Mouse (Mus musculus) embryonic facial prominence, embryonic 11.5 days (tissue): ENCODE data around the gene Hectd4. TPM values are rescaled to one million over a fixed set of nuclear protein-coding genes. Genes with fewer than 3 reads are reported as not detected.
"Not testable (repeated sequence)": the region's sequence is repeated elsewhere in the genome, so short reads cannot be mapped to it uniquely, and the experiment has no call there.

ENCODE experiments used
- ATAC-seq: fragments of 200-750 bp; cut with Nextera tagmentation; replicated peaks from 2 replicates; pipeline ENCODE4 v1.8.0; 2017; ENCODE audit warnings: low read depth; ENCODE audit not compliant: insufficient number of reproducible peaks, low FRiP score, low TSS enrichment
- DNase-seq: peaks from one replicate; pipeline ENCODE4 v3.0.0-alpha.2; 2015; ENCODE audit warnings: low spot score
- H3K27ac ChIP-seq: fragments of 300-500 bp; sonication (generic); replicated peaks from 2 replicates; pipeline ENCODE4 v1.5.1; 2014; ENCODE audit warnings: mild to moderate bottlenecking, low read depth, low read length, control low read depth
- H3K27me3 ChIP-seq: fragments of 300-500 bp; sonication (generic); 2 replicates; pipeline ENCODE4 v1.6.1; 2014; ENCODE audit warnings: mild to moderate bottlenecking, low read length, moderate library complexity, mixed read lengths; ENCODE audit not compliant: control insufficient read depth, insufficient read depth
- H3K36me3 ChIP-seq: fragments of 300-500 bp; sonication (generic); replicated peaks from 2 replicates; pipeline ENCODE4 v1.6.1; 2014; ENCODE audit warnings: low read depth, mild to moderate bottlenecking, low read length, moderate library complexity, mixed read lengths; ENCODE audit not compliant: control insufficient read depth, insufficient read depth
- H3K4me1 ChIP-seq: fragments of 300-500 bp; sonication (generic); 2 replicates; pipeline ENCODE4 v1.6.1; 2014; ENCODE audit warnings: low read length, mixed read lengths; ENCODE audit not compliant: control insufficient read depth, insufficient read depth
- H3K4me2 ChIP-seq: fragments of 300-500 bp; sonication (generic); 2 replicates; pipeline ENCODE4 v1.6.1; 2014; ENCODE audit warnings: low read depth, mild to moderate bottlenecking, control low read depth, low read length, moderate library complexity
- H3K4me3 ChIP-seq: fragments of 300-500 bp; sonication (generic); 2 replicates; pipeline ENCODE4 v1.5.1; 2014; ENCODE audit warnings: low read depth, low read length, control low read depth
- H3K9ac ChIP-seq: fragments of 300-500 bp; sonication (generic); replicated peaks from 2 replicates; pipeline ENCODE4 v1.6.1; 2014; ENCODE audit warnings: mild to moderate bottlenecking, control low read depth, low read length
- H3K9me3 ChIP-seq: fragments of 300-500 bp; sonication (generic); replicated peaks from 2 replicates; pipeline ENCODE4 v1.6.1; 2016; ENCODE audit warnings: mild to moderate bottlenecking, low read length, inconsistent platforms, mixed read lengths; ENCODE audit not compliant: control insufficient read depth
- WGBS: fragments of 180-500 bp; shearing (Covaris S2); extraction: QIAGEN DNeasy Blood & Tissue Kit; methylation state at CpG from one replicate; pipeline ENCODE4 v1.1.7; 2014; 5-methylcytosine and 5-hydroxymethylcytosine counted together
- polyA plus RNA-seq: library from polyadenylated mRNA; unstranded; fragments of >200 nt; fragmentation: Nextera tagmentation; extraction: Ambion mirVana; gene quantifications from 2 replicates; pipeline ENCODE4 v1.2.1, GENCODE M21; 2014

Hectd4 gene
- polyA plus RNA-seq, 1 experiment from 2014 or later: 5.7 TPM

DNA sequence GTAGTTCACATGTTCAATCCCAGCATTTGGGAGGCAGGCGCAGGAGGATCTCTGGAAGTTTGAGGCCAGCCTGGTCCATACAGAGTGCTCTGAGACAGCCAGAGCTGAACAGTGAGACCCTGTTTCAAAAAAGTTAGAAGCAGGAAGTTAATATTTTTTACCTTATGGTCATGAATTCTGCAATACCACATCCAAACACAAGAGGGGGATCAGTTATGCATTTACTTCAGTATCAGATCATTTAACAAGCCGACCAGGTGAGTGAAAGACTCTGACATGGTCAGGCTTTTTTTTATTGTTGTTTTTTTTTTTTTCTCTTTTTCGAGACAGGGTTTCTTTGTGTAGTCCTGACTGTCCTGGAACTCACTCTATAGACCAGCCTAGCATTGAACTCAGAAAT, 18.3 kb upstream of the Hectd4 start:
- H3K27me3 ChIP-seq: no peaks in the 10 kb centered on the region
- peaks cover 4% of the 10 kb centered on the region for H3K4me1 ChIP-seq
- ATAC-seq (no peak), DNase-seq (peak; percentile 80)
- no peak overlapping the region for H3K4me3 ChIP-seq
- H3K36me3 ChIP-seq: peaks cover 8% of the 10 kb centered on the region; the same call in 1 of the 2 replicates
- no peak overlapping the region for H3K27ac ChIP-seq
- no peaks in the 10 kb centered on the region for H3K9me3 ChIP-seq
- no peak overlapping the region for H3K4me2 ChIP-seq
- no peak overlapping the region for H3K9ac ChIP-seq
- WGBS: 46% methylated on average over 3 of the region's 3 CpGs

DNA sequence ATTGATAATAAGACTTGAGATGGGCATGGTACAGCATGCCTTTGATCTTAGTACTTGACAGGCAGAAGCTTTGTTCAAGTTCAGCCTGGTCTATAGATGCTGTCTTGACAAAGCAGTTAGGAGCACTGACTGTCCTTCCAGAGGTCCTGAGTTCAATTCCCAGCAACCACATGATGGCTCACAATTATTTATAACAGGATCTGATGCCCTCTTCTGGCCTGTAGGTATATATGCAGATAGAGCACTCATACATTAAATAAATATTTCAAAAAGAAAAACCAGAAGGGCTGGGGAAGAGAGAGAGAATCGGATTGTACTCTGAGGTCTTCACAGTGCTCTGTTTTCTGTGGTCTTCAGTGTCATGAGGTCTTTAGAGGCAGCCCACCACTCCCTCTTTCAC, 17.6 kb upstream of the Hectd4 start:
- WGBS: 89% methylated on average over 1 of the region's 1 CpGs
- Histone ChIP-seq H3K4me2 (no peak overlapping the region), H3K9ac (no peak overlapping the region), H3K36me3 (peaks cover 13% of the 10 kb centered on the region; the same call in 1 of the 2 replicates), H3K27ac (no peak overlapping the region), H3K4me3 (no peak overlapping the region), H3K9me3 (no peaks in the 10 kb centered on the region), H3K27me3 (no peaks in the 10 kb centered on the region), H3K4me1 (peaks cover 4% of the 10 kb centered on the region)
- DNase-seq (no peak), ATAC-seq (no peak)

DNA sequence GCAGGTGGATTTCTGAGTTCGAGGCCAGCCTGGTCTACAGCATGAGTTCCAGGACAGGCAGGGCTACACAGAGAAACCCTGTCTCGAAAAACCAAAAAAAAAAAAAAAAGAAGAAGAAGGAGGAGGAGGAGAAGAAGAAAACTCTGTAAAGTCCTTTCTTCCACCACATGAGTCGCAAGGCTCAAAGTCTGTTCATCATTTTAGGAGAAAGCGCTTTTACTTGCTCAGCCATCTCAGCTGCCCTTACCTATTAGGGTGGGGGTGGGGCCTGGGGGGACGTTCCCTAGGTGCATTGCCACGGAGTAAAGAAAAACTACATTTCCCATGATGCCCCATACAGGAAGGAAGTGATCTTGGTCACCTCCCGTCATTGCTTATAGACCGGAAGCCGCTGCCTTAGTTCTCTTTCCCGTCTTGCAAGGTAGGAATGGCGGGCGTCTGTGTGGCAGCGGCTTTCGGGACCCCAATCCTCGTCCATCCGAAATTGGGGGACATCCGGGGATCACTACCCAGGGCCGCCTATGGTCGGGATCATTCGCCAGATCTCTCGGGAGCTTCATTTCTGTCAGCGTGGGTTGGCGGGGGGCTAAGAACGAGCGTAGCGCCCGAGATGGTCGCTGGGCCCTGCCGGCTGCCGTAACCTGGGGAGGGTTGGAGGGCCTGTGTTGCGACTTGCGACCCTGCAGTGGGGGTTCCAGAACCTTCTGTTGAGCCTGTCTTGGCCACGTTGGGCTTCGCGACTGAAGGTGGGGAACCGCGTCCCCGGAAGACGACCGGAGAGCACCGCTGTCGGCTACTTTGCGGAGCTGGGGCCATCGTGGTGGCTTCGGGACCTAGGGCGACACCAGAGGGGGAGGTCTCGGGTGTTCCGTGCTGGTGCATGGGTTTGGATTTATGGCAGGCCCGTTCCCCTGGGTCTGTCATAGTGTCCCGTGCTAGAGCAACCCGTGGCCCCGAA, 15.6 kb upstream of the Hectd4 start, which contains the start of gene Rpl6:
Rpl6 (plus strand) TSS at position 350 of the 958 bp plus-strand sequence.
- H3K9me3 ChIP-seq: no peaks in the 10 kb centered on the region
- H3K4me3 ChIP-seq: peak within 1 kb of the TSS; percentile 96
- H3K27ac ChIP-seq: peak within 1 kb of the TSS; percentile 11
- H3K9ac ChIP-seq: peak within 1 kb of the TSS; percentile 98
- no peaks in the 10 kb centered on the region for H3K27me3 ChIP-seq
- DNase-seq (peak; percentile 95), ATAC-seq (peak; percentile 86)
- peaks cover 4% of the 10 kb centered on the region for H3K4me1 ChIP-seq
- under 1% methylated on average over 52 of the region's 52 CpGs for WGBS
- H3K4me2 ChIP-seq: peak within 1 kb of the TSS; percentile 69
- peaks cover 20% of the 10 kb centered on the region for H3K36me3 ChIP-seq

DNA sequence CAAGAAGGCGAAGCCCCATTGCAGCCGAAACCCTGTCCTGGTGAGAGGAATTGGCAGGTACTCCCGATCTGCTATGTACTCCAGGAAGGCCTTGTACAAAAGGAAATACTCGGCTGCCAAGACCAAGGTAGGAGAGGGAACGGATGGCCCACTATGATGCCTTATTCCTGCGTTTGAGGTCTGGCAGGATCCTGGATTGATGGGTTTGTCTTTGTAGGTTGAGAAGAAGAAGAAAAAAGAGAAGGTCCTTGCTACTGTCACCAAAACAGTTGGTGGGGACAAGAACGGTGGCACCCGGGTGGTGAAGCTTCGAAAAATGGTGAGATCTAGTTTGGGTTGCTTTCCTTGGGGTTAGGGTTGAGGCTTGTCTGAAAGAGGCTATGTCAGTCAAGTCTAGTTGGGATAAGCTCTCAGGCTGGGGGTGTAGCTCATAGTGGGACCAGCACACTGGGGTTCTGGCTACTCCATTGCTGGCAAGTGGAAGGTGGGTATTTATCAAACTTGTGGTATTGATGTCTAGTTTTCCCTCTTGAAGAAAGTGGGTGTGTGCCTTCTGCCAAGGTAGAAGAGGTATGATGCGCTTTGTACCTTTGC, 14.4 kb upstream of the Hectd4 start:
- H3K36me3 ChIP-seq: peaks cover 27% of the 10 kb centered on the region
- DNase-seq: not testable (repeated sequence)
- H3K4me3 ChIP-seq: peak overlapping the region; percentile 96

GRCm38 (mm10) chr5:121206540-121206939, 13.5 kb upstream of the Hectd4 start:
- no peaks in the 10 kb centered on the region for H3K9me3 ChIP-seq
- no peak overlapping the region for H3K27ac ChIP-seq
- no peak overlapping the region for H3K4me3 ChIP-seq
- H3K9ac ChIP-seq: no peak overlapping the region; the same call in 1 of the 2 replicates
- no peaks in the 10 kb centered on the region for H3K27me3 ChIP-seq
- H3K4me2 ChIP-seq: no peak overlapping the region; the same call in 1 of the 2 replicates
- H3K36me3 ChIP-seq: peaks cover 33% of the 10 kb centered on the region
- no peak for DNase-seq
- no peak for ATAC-seq
- H3K4me1 ChIP-seq: peaks cover 4% of the 10 kb centered on the region
- 85% methylated on average over 9 of the region's 9 CpGs for WGBS

More for the DNA sequence above, 14.4 kb upstream of the Hectd4 start:
- ATAC-seq, H3K27me3 ChIP-seq, H3K27ac ChIP-seq, H3K9me3 ChIP-seq, H3K4me1 ChIP-seq: not testable (repeated sequence)
- Histone ChIP-seq H3K9ac (peak overlapping the region; percentile 8), H3K4me2 (peak overlapping the region; percentile 69; the same call in 1 of the 2 replicates)
- 76% methylated on average over 7 of the region's 10 CpGs for WGBS

DNA sequence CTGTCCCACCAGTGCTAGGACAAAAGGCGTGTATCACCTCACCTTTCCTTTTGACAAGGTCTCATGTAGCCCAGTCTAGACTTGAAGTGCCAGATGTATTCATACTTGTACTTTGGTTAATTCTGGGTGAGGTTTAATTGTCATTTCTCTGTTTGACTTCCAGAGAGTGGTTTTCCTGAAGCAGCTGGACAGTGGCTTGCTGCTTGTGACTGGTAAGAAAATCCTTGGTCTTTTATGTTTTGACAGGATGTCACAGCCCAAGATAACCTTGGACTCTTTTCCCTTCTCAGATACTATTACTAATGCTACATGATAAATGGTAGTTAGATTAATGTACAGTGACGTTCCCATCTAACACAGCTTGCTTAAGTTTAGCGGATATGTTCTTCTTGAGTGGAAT, 13.0 kb upstream of the Hectd4 start:
- Histone ChIP-seq H3K9me3 (no peaks in the 10 kb centered on the region), H3K27me3 (no peaks in the 10 kb centered on the region), H3K27ac (no peak overlapping the region), H3K4me2 (no peak overlapping the region), H3K4me3 (no peak overlapping the region), H3K9ac (no peak overlapping the region), H3K4me1 (peaks cover 4% of the 10 kb centered on the region), H3K36me3 (peaks cover 35% of the 10 kb centered on the region)
- WGBS: 82% methylated on average over 3 of the region's 3 CpGs
- ATAC-seq (no peak), DNase-seq (no peak)

- Histone ChIP-seq H3K27me3 (no peaks in the 10 kb centered on the region), H3K9me3 (no peaks in the 10 kb centered on the region), H3K4me2 (no peak overlapping the region), H3K27ac (no peak overlapping the region), H3K9ac (no peak overlapping the region), H3K4me1 (peaks cover 4% of the 10 kb centered on the region), H3K4me3 (no peak overlapping the region), H3K36me3 (peaks cover 39% of the 10 kb centered on the region)
- no peak for ATAC-seq
- 90% methylated on average over 9 of the region's 9 CpGs for WGBS
- DNase-seq: no peak
Observed at GRCm38 (mm10) chr5:121209755-121210600, 10.0 kb upstream of the Hectd4 start.
